Mouse (Mus musculus) embryonic stem cell, embryonic (primary cell): ENCODE measurements around the gene Hyal3.

Experiments
- CTCF ChIA-PET, 4 experiments: fragments of 300-600 bp in 2 of 4; fragments of 350-600 bp in 2 of 4; sonication (Branson Sonifier 250); formaldehyde crosslinking; loops; one replicate each; lab custom pipeline; 2022; ENCODE audit warnings: inconsistent platforms in 2 of 4; lab: Charles Lee
- POLR2A ChIA-PET, 4 experiments: fragments of 300-600 bp in 2 of 4; fragments of 350-600 bp in 2 of 4; sonication (Branson Sonifier 250); formaldehyde crosslinking; loops; one replicate each; lab custom pipeline; 2022; ENCODE audit warnings: antibody characterized with exemption in 4 of 4, inconsistent platforms in 1 of 4; lab: Charles Lee

The Hyal3 gene

GRCm38 (mm10) chr9:107555031-107555457, 25.6 kb upstream of the Hyal3 start:
- POLR2A ChIA-PET: interaction anchor here (0.6 to 8.8 kb wide), 50 partner anchors 9 to 756 kb away, joined by 3 to 129 read pairs (median 6); partner anchors contain the start of genes Cyb561d2 (in 3 of the 4), Hyal1 (in 3 of the 4), Hyal2 (in 3 of the 4) and Hyal3 (in 3 of the 4)
- CTCF ChIA-PET: interaction anchor here in 3 of 4 experiments (0.5 to 1.8 kb wide), 17 partner anchors 8 to 1737 kb away, joined by 3 to 14 read pairs (median 3); partner anchors contain the start of genes Cyb561d2 (in 1 of the 3), Hyal1 (in 1 of the 3), Hyal2 (in 1 of the 3) and Nprl2 (in 1 of the 3)

DNA sequence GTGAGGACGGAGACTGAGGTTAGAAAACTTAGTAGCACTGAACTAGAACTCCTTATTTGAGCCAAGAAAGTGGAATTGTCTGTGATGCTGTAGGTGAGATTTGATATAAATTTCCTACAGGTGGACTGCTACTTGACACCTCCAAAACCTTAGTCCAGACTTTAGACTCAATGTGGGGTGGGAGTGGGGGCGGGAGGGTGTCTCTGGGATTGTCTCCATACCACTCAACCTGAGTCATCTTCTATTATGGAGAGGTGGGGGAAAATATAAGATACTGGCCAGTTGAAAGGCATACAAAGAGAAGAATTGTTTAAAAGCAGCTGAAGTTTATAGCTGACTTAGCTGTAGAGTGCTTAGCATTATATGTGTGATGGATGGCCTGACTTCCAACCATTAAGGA, 24.9 kb upstream of the Hyal3 start:
- CTCF ChIA-PET: interaction anchor here in 2 of 4 experiments (0.6 to 1.8 kb wide), 4 partner anchors 10 to 22 kb away, joined by 3 to 14 read pairs (median 4); partner anchors contain the start of genes Hyal2 (in 1 of the 2) and Tmem115 (in 1 of the 2)
- POLR2A ChIA-PET: interaction anchor here (0.7 to 8.8 kb wide), 21 partner anchors 8 to 268 kb away, joined by 3 to 129 read pairs (median 7); partner anchors contain the start of genes Hyal2 (in 3 of the 4), Tusc2 (in 3 of the 4), Cyb561d2 (in 2 of the 4) and Hyal3 (in 2 of the 4)

DNA sequence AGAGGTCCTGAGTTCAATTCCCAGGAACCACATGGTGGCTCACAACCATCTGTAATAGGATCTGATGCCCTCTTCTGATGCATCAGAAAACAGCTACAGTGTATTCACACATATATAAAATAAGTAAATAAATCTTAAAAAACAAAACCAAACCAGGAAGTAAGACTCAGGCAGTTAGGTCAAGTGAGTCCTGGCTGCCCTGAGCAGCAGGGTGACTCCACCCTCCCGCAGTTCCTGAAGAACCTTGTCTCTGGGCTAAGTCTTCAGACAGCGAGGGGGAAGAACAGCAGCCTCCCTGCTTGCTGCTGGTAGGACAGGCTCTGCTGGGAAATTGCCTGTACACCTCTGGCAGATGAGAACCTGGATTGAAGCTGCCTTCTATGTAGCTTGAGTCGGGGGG, 24.3 kb upstream of the Hyal3 start:
- ChIA-PET POLR2A (interaction anchor here (0.6 to 8.8 kb wide), 16 partner anchors 10 to 208 kb away, joined by 3 to 129 read pairs (median 6); partner anchors contain the start of genes Hyal2 (in 3 of the 4), Cyb561d2 (in 2 of the 4), Hyal1 (in 2 of the 4) and Hyal3 (in 2 of the 4)), CTCF (interaction anchor here in 2 of 4 experiments (0.6 to 1.1 kb wide), 2 partner anchors 22 to 182 kb away, joined by 3 read pairs; partner anchors contain the start of gene Tmem115 (in 1 of the 2))

DNA sequence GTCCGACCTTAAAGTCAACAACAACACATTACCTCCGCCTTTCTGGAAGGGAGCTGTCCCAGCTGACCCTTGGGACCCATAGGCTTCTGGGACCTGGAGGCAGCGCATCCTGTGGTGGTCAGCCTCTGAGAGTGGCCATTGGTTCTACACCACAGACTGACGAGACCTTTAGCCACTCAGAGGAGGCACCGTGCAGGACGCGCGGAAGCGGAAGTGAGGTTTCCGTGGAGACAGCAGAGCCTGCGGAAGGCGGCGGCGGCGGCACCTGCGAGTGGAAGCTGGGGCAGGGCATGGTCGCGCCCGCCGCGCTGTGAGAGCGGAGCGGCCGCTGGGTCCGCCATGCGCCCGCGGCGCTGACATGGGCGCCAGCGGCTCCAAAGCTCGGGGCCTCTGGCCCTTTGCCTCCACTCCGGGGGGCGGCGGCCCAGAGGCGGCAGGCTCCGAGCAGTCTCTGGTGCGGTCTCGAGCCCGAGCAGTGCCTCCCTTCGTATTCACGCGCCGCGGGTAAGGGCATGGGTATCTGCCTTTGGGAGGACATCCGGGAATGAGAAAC, 17.5 kb upstream of the Hyal3 start, which contains the start of gene Tusc2:
Gene Tusc2, plus strand, starts transcription at position 227 of the 553 bp plus-strand sequence.
- ChIA-PET CTCF (interaction anchor here (0.5 to 1.6 kb wide), 19 partner anchors 9 to 920 kb away, joined by 3 to 7 read pairs (median 3); partner anchors contain the start of genes 6430571L13Rik (in 1 of the 4) and Zmynd10 (in 1 of the 4)), POLR2A (interaction anchor here (0.6 to 29.0 kb wide), 47 partner anchors 8 to 1087 kb away, joined by 3 to 450 read pairs (median 4); partner anchors contain the start of genes Hyal1 (in 3 of the 4), 6430571L13Rik (in 2 of the 4), Cyb561d2 (in 2 of the 4) and Gnai2 (in 2 of the 4))

DNA sequence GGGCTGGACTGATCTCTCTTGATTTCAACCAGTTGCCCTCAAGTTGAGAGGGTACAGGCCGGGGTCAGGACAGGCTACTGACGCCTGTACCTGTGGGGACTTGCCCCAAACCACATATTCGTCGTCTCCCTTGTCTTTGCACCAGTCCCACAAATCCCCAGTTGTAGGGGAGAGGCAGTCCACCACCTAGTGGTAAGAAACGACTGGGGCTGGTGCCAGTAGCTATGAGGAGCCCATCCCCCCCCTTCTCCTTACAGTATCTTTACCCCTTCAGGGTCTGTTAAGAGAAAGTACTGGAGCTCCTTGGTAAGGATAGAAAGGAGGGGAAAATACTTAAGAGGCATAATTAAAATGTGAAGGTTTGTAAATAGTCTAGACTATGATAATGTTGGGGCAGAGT, 15.1 kb upstream of the Hyal3 start:
- ChIA-PET POLR2A (interaction anchor here in 3 of 4 experiments (0.8 to 29.0 kb wide), 12 partner anchors 9 to 65 kb away, joined by 3 to 450 read pairs (median 4); partner anchors contain the start of genes Rassf1 (in 2 of the 3), Hyal1 (in 1 of the 3), Hyal3 (in 1 of the 3) and Ifrd2 (in 1 of the 3)), CTCF (interaction anchor here (0.6 to 2.1 kb wide), 17 partner anchors 9 to 755 kb away, joined by 3 to 12 read pairs (median 3); partner anchors contain the start of genes Ifrd2 (in 2 of the 4), Rassf1 (in 2 of the 4), Hyal1 (in 1 of the 4) and Rbm6 (in 1 of the 4))

- ChIA-PET CTCF (interaction anchor here (0.6 to 2.1 kb wide), 19 partner anchors 8 to 754 kb away, joined by 3 to 12 read pairs (median 3); partner anchors contain the start of genes Ifrd2 (in 2 of the 4), Rassf1 (in 2 of the 4), Hyal1 (in 1 of the 4) and Rbm6 (in 1 of the 4)), POLR2A (interaction anchor here (0.8 to 29.0 kb wide), 20 partner anchors 8 to 74 kb away, joined by 3 to 450 read pairs (median 4); partner anchors contain the start of genes Hyal1 (in 2 of the 4), Rassf1 (in 2 of the 4), Gnai2 (in 1 of the 4) and Hyal3 (in 1 of the 4))
These were observed 14.4 kb upstream of the Hyal3 start for GRCm38 (mm10) chr9:107566041-107566709.

GRCm38 (mm10) chr9:107566855-107567254, 13.8 kb upstream of the Hyal3 start:
- POLR2A ChIA-PET: interaction anchor here (0.8 to 29.0 kb wide), 18 partner anchors 8 to 74 kb away, joined by 3 to 450 read pairs (median 4); partner anchors contain the start of genes Hyal1 (in 2 of the 4), Hyal3 (in 2 of the 4), Rassf1 (in 2 of the 4) and Gnai2 (in 1 of the 4)
- CTCF ChIA-PET: interaction anchor here in 3 of 4 experiments (0.8 to 2.6 kb wide), 12 partner anchors 8 to 79 kb away, joined by 3 to 14 read pairs (median 4); partner anchors contain the start of genes Ifrd2 (in 2 of the 3) and Hyal1 (in 1 of the 3)

- ChIA-PET CTCF (interaction anchor here (0.5 to 2.6 kb wide), 10 partner anchors 13 to 50 kb away, joined by 3 to 14 read pairs (median 4); partner anchors contain the start of genes Hyal3 (in 1 of the 4) and Tmem115 (in 1 of the 4)), POLR2A (interaction anchor here in 3 of 4 experiments (0.6 to 29.0 kb wide), 34 partner anchors 9 to 238 kb away, joined by 3 to 450 read pairs (median 4); partner anchors contain the start of genes Hyal1 (in 3 of the 3), Hyal3 (in 3 of the 3), Ifrd2 (in 2 of the 3) and Naa80 (in 2 of the 3))
These were observed 12.8 kb upstream of the Hyal3 start, which contains the start of gene Hyal2 for GRCm38 (mm10) chr9:107567702-107568319. TSS of gene Hyal2 (plus strand) at chr9:107567945.

GRCm38 (mm10) chr9:107568331-107569261, 12.0 kb upstream of the Hyal3 start:
- ChIA-PET CTCF (interaction anchor here (0.5 to 2.6 kb wide), 20 partner anchors 12 to 440 kb away, joined by 3 to 14 read pairs (median 3); partner anchors contain the start of genes Hyal3 (in 1 of the 4), Ifrd2 (in 1 of the 4), Rassf1 (in 1 of the 4) and Tmem115 (in 1 of the 4)), POLR2A (interaction anchor here in 3 of 4 experiments (0.7 to 29.0 kb wide), 41 partner anchors 8 to 948 kb away, joined by 3 to 450 read pairs (median 5); partner anchors contain the start of genes Hyal1 (in 3 of the 3), Ifrd2 (in 3 of the 3), Hyal3 (in 2 of the 3) and Naa80 (in 2 of the 3))

DNA sequence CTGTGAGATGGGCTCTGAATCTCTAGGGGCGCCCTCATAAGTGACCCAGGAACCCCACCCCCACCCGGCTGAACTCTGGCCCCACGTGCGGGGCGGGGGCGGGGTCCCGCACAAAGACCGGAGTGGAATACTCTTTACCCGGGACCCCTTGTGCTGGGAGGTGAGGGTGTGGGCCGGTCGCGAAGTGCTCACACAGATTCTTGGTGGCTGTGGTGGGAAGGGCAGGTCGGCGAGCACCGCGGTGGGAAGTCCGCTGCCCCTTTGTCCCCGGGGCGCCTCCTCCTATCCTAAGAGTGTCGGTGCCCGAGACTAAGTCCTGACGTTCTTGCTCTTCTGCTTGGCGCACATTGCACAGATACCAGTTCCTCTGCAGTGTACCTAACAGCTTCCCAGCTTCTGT, 11.3 kb upstream of the Hyal3 start:
- CTCF ChIA-PET: interaction anchor here in 3 of 4 experiments (0.5 to 2.6 kb wide), 16 partner anchors 14 to 439 kb away, joined by 3 to 14 read pairs (median 3); partner anchors contain the start of genes Ifrd2 (in 1 of the 3), Rassf1 (in 1 of the 3) and Tmem115 (in 1 of the 3)

GRCm38 (mm10) chr9:107570016-107570415, 10.6 kb upstream of the Hyal3 start:
- CTCF ChIA-PET: interaction anchor here in 3 of 4 experiments (0.5 to 2.5 kb wide), 9 partner anchors 10 to 401 kb away, joined by 3 to 5 read pairs (median 3); partner anchors contain the start of genes Hyal3 (in 1 of the 3) and Tmem115 (in 1 of the 3)
- POLR2A ChIA-PET: interaction anchor here in 3 of 4 experiments (1.0 to 29.0 kb wide), 20 partner anchors 11 to 74 kb away, joined by 4 to 450 read pairs (median 9); partner anchors contain the start of genes Ifrd2 (in 3 of the 3), Hyal3 (in 2 of the 3), Rassf1 (in 2 of the 3) and Zmynd10 (in 2 of the 3)

More for the DNA sequence above, 11.3 kb upstream of the Hyal3 start:
- POLR2A ChIA-PET: interaction anchor here in 3 of 4 experiments (0.7 to 29.0 kb wide), 31 partner anchors 7 to 947 kb away, joined by 3 to 450 read pairs (median 8); partner anchors contain the start of genes Ifrd2 (in 3 of the 3), Hyal1 (in 2 of the 3), Hyal3 (in 2 of the 3) and Naa80 (in 2 of the 3)

- ChIA-PET CTCF (interaction anchor here in 2 of 4 experiments (0.5 to 1.0 kb wide), 3 partner anchors 9 to 118 kb away, joined by 3 read pairs; partner anchors contain the start of gene Hyal3 (in 1 of the 2)), POLR2A (interaction anchor here in 2 of 4 experiments (1.4 to 29.0 kb wide), 11 partner anchors 10 to 74 kb away, joined by 4 to 450 read pairs (median 22); partner anchors contain the start of genes Hyal3 (in 2 of the 2), Ifrd2 (in 2 of the 2), Naa80 (in 1 of the 2) and Rassf1 (in 1 of the 2))
These were observed 9.8 kb upstream of the Hyal3 start for GRCm38 (mm10) chr9:107570845-107571244.

- CTCF ChIA-PET: interaction anchor here in 3 of 4 experiments (0.6 to 1.6 kb wide), 5 partner anchors 8 to 125 kb away, joined by 3 to 5 read pairs (median 3); partner anchors contain the start of genes Hyal3 (in 1 of the 3) and Zmynd10 (in 1 of the 3)
- POLR2A ChIA-PET: interaction anchor here in 3 of 4 experiments (0.5 to 29.0 kb wide), 19 partner anchors 9 to 172 kb away, joined by 3 to 450 read pairs (median 5); partner anchors contain the start of genes Tusc2 (in 3 of the 3), Hyal3 (in 2 of the 3), Ifrd2 (in 2 of the 3) and Cacna2d2 (in 1 of the 3)
These were observed 8.9 kb upstream of the Hyal3 start for GRCm38 (mm10) chr9:107571534-107572326.
